Mouse (Mus musculus) forebrain, postnatal 0 days (tissue): ENCODE measurements at regions not wholly inside any gene's neighbourhood (a gene's known extent, or its start where the extent isn't known, plus 50 kb on each side); places are given as distances from the start of the nearest gene placed in this dataset.
A peak's percentile ranks its signal among the peaks of the same experiment; 100 is the strongest.

ENCODE experiments used
- ATAC-seq: fragments of 200-750 bp; cut with Nextera tagmentation; 2 replicates; pipeline ENCODE4 v1.8.0; 2017; ENCODE audit warnings: mild to moderate bottlenecking, moderate library complexity
- DNase-seq: peaks from one replicate; pipeline ENCODE4 v3.0.0-alpha.2; 2015
- H3K27ac ChIP-seq: fragments of 300-500 bp; sonication (generic); 2 replicates; pipeline ENCODE4 v1.5.1; 2014; ENCODE audit warnings: low read depth, mild to moderate bottlenecking, antibody characterized with exemption, low read length, moderate library complexity, mixed read lengths
- H3K27me3 ChIP-seq: fragments of 300-500 bp; sonication (generic); 2 replicates; pipeline ENCODE4 v1.6.1; 2014; ENCODE audit warnings: mild to moderate bottlenecking, low read length, mixed read lengths; ENCODE audit not compliant: insufficient read depth
- H3K36me3 ChIP-seq: fragments of 300-500 bp; sonication (generic); 2 replicates; pipeline ENCODE4 v1.6.1; 2014; ENCODE audit warnings: mild to moderate bottlenecking, moderate library complexity; ENCODE audit not compliant: insufficient read depth
- H3K4me1 ChIP-seq: fragments of 300-500 bp; sonication (generic); 2 replicates; pipeline ENCODE4 v1.6.1; 2014; ENCODE audit warnings: antibody characterized with exemption; ENCODE audit not compliant: insufficient read depth
- H3K4me2 ChIP-seq: fragments of 300-500 bp; sonication (generic); 2 replicates; pipeline ENCODE4 v1.6.1; 2014; ENCODE audit warnings: low read depth, mild to moderate bottlenecking, moderate library complexity
- H3K4me3 ChIP-seq: fragments of 300-500 bp; sonication (generic); 2 replicates; pipeline ENCODE4 v1.5.1; 2014; ENCODE audit warnings: low read depth, low read length, mixed read lengths
- H3K9ac ChIP-seq: fragments of 300-500 bp; sonication (generic); 2 replicates; pipeline ENCODE4 v1.6.1; 2014; ENCODE audit warnings: mild to moderate bottlenecking
- H3K9me3 ChIP-seq: fragments of 300-500 bp; sonication (generic); 2 replicates; pipeline ENCODE4 v1.6.1; 2016; ENCODE audit warnings: low read length
- CTCF ChIP-seq: sonication (generic); IDR thresholded peaks from 2 replicates; pipeline ENCODE4 v1.5.1; 2016; ENCODE audit warnings: antibody characterized with exemption, control low read depth, low read depth
- WGBS: fragments of 180-500 bp; shearing (Covaris S2); extraction: QIAGEN DNeasy Blood & Tissue Kit; methylation state at CpG from one replicate; pipeline ENCODE4 v1.1.7; 2014; 5-methylcytosine and 5-hydroxymethylcytosine counted together

- Histone ChIP-seq H3K27ac (no peak overlapping the region), H3K4me2 (no peak overlapping the region), H3K36me3 (no peaks in the 10 kb centered on the region), H3K4me1 (0 out of 2 replicates have a peak, but pooled peaks cover 12% of the 10 kb centered on the region), H3K9me3 (no peaks in the 10 kb centered on the region), H3K4me3 (no peak overlapping the region), H3K27me3 (no peaks in the 10 kb centered on the region), H3K9ac (no peak overlapping the region)
- DNase-seq (peak; percentile 59), ATAC-seq (peak; percentile 70)
- 67% methylated on average over 5 of the region's 5 CpGs for WGBS
- no peak for TF ChIP-seq CTCF
Observed at GRCm38 (mm10) chr11:56165759-56166158, 124.9 kb upstream of the Nmur2 start.

GRCm38 (mm10) chr11:56160286-56160685 is 119.5 kb upstream of the Nmur2 start:
- no peaks in the 10 kb centered on the region for H3K36me3 ChIP-seq
- H3K9me3 ChIP-seq: no peaks in the 10 kb centered on the region
- H3K4me3 ChIP-seq: no peak overlapping the region
- ATAC-seq (no peak), DNase-seq (no peak)
- H3K4me2 ChIP-seq: no peak overlapping the region
- TF ChIP-seq CTCF: no peak
- no peak overlapping the region for H3K27ac ChIP-seq
- H3K9ac ChIP-seq: no peak overlapping the region
- no peaks in the 10 kb centered on the region for H3K27me3 ChIP-seq
- 51% methylated on average over 2 of the region's 2 CpGs for WGBS
- no peaks in the 10 kb centered on the region for H3K4me1 ChIP-seq

GRCm38 (mm10) chr11:56159412-56160074 is 118.7 kb upstream of the Nmur2 start:
- peak; percentile 84 for ATAC-seq
- Histone ChIP-seq H3K9ac (no peak overlapping the region), H3K27me3 (no peaks in the 10 kb centered on the region), H3K9me3 (no peaks in the 10 kb centered on the region), H3K36me3 (no peaks in the 10 kb centered on the region), H3K27ac (no peak overlapping the region), H3K4me1 (no peaks in the 10 kb centered on the region), H3K4me3 (no peak overlapping the region), H3K4me2 (no peak overlapping the region)
- 35% methylated on average over 10 of the region's 10 CpGs for WGBS
- peak; percentile 82 for TF ChIP-seq CTCF
- peak; percentile 83 for DNase-seq

GRCm38 (mm10) chr11:56150825-56151342 is 110.1 kb upstream of the Nmur2 start:
- DNase-seq (no peak), ATAC-seq (no peak)
- 13% methylated on average over 13 of the region's 13 CpGs for WGBS
- peaks cover 3% of the 10 kb centered on the region; the same call in 1 of the 2 replicates for H3K27me3 ChIP-seq
- H3K9ac ChIP-seq: no peak overlapping the region
- H3K27ac ChIP-seq: no peak overlapping the region
- no peak for TF ChIP-seq CTCF
- no peaks in the 10 kb centered on the region for H3K4me1 ChIP-seq
- H3K36me3 ChIP-seq: no peaks in the 10 kb centered on the region
- H3K4me2 ChIP-seq: no peak overlapping the region
- H3K9me3 ChIP-seq: no peaks in the 10 kb centered on the region
- H3K4me3 ChIP-seq: no peak overlapping the region

GRCm38 (mm10) chr11:56149752-56150151 is 108.9 kb upstream of the Nmur2 start:
- DNase-seq (no peak), ATAC-seq (no peak)
- no peak for TF ChIP-seq CTCF
- WGBS: 15% methylated on average over 1 of the region's 1 CpGs
- Histone ChIP-seq H3K9ac (no peak overlapping the region), H3K27me3 (peaks cover 3% of the 10 kb centered on the region; the same call in 1 of the 2 replicates), H3K9me3 (no peaks in the 10 kb centered on the region), H3K4me2 (no peak overlapping the region), H3K27ac (no peak overlapping the region), H3K4me3 (no peak overlapping the region), H3K36me3 (no peaks in the 10 kb centered on the region), H3K4me1 (no peaks in the 10 kb centered on the region)

GRCm38 (mm10) chr11:56148956-56149355 is 108.1 kb upstream of the Nmur2 start:
- H3K9me3 ChIP-seq: no peaks in the 10 kb centered on the region
- H3K9ac ChIP-seq: no peak overlapping the region
- H3K4me2 ChIP-seq: no peak overlapping the region
- DNase-seq (peak; percentile 68), ATAC-seq (peak; percentile 61)
- peak; percentile 70 for TF ChIP-seq CTCF
- H3K27ac ChIP-seq: no peak overlapping the region
- 77% methylated on average over 1 of the region's 1 CpGs for WGBS
- H3K27me3 ChIP-seq: peaks cover 3% of the 10 kb centered on the region; the same call in 1 of the 2 replicates
- no peak overlapping the region for H3K4me3 ChIP-seq
- no peaks in the 10 kb centered on the region for H3K36me3 ChIP-seq
- no peaks in the 10 kb centered on the region for H3K4me1 ChIP-seq

GRCm38 (mm10) chr11:56146708-56147107 is 105.9 kb upstream of the Nmur2 start:
- WGBS: 62% methylated on average over 5 of the region's 5 CpGs
- H3K9ac ChIP-seq: no peak overlapping the region
- H3K27ac ChIP-seq: no peak overlapping the region
- ATAC-seq (no peak), DNase-seq (no peak)
- H3K4me1 ChIP-seq: no peaks in the 10 kb centered on the region
- H3K4me3 ChIP-seq: no peak overlapping the region
- no peak for TF ChIP-seq CTCF
- H3K4me2 ChIP-seq: no peak overlapping the region
- peaks cover 3% of the 10 kb centered on the region; the same call in 1 of the 2 replicates for H3K27me3 ChIP-seq
- H3K9me3 ChIP-seq: no peaks in the 10 kb centered on the region
- H3K36me3 ChIP-seq: no peaks in the 10 kb centered on the region
